Mouse (Mus musculus) midbrain, embryonic 12.5 days (tissue): ENCODE data around the gene Cmtm7. TPM values are rescaled to one million over a fixed set of nuclear protein-coding genes. Genes with fewer than 3 reads are reported as not detected.

Source experiments
- ATAC-seq: fragments of 200-750 bp; cut with Nextera tagmentation; 2 replicates; pipeline ENCODE4 v1.8.0; 2017; ENCODE audit warnings: low read depth, moderate TSS enrichment, moderate library complexity; ENCODE audit not compliant: low FRiP score
- H3K27ac ChIP-seq: fragments of 300-500 bp; sonication (generic); replicated peaks from 2 replicates; pipeline ENCODE4 v1.5.1; 2016; ENCODE audit warnings: mild to moderate bottlenecking
- H3K27me3 ChIP-seq: fragments of 300-500 bp; sonication (generic); 2 replicates; pipeline ENCODE4 v1.6.1; 2016; ENCODE audit warnings: mild to moderate bottlenecking
- H3K36me3 ChIP-seq: fragments of 300-500 bp; sonication (generic); 2 replicates; pipeline ENCODE4 v1.6.1; 2016
- H3K4me1 ChIP-seq: fragments of 300-500 bp; sonication (generic); 2 replicates; pipeline ENCODE4 v1.6.1; 2016
- H3K4me2 ChIP-seq: fragments of 300-500 bp; sonication (generic); replicated peaks from 2 replicates; pipeline ENCODE4 v1.6.1; 2016; ENCODE audit warnings: mild to moderate bottlenecking, moderate library complexity
- H3K4me3 ChIP-seq: fragments of 300-500 bp; sonication (generic); 2 replicates; pipeline ENCODE4 v1.5.1; 2016; ENCODE audit warnings: mild to moderate bottlenecking
- H3K9ac ChIP-seq: fragments of 300-500 bp; sonication (generic); replicated peaks from 2 replicates; pipeline ENCODE4 v1.6.1; 2016; ENCODE audit warnings: mild to moderate bottlenecking, moderate library complexity
- H3K9me3 ChIP-seq: fragments of 300-500 bp; sonication (generic); 2 replicates; pipeline ENCODE4 v1.6.1; 2016; ENCODE audit warnings: mild to moderate bottlenecking
- WGBS: fragments of 180-500 bp; shearing (Covaris S2); methylation state at CpG from one replicate; pipeline ENCODE4 v1.1.7; 2016; 5-methylcytosine and 5-hydroxymethylcytosine counted together
- polyA plus RNA-seq: library from polyadenylated mRNA; unstranded; fragments of >200 nt; fragmentation: Nextera tagmentation; extraction: Ambion mirVana; gene quantifications from 2 replicates; pipeline ENCODE4 v1.2.1, GENCODE M21; 2016

Gene Cmtm7
- polyA plus RNA-seq, 1 experiment from 2014 or later = 49.4 TPM

DNA sequence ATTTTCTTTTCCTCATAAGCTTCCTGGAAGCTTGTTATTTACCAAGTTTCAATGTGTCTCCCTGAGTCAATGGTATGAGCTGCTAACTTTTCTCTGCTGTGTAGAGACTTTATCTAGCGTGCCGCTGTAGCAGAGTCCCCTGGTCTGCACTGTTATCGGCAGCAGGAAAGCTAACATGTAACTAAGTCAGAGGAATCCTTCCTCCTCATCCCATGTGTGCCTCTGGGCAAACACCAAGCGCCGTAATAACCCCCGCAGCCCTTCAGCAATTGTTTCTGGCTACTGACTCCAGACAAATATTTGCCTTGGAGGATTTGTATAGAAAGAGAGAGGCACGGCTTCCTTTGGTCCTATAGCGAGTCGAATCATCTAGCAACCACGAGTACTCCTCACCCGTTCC lies 29.2 kb upstream of the Cmtm7 start:
- Histone ChIP-seq H3K27ac (no peak overlapping the region), H3K4me3 (no peak overlapping the region), H3K36me3 (no peaks in the 10 kb centered on the region), H3K4me1 (no peaks in the 10 kb centered on the region), H3K4me2 (no peak overlapping the region), H3K27me3 (no peaks in the 10 kb centered on the region), H3K9me3 (no peaks in the 10 kb centered on the region), H3K9ac (no peak overlapping the region)
- no peak for ATAC-seq
- 75% methylated on average over 11 of the region's 11 CpGs for WGBS

DNA sequence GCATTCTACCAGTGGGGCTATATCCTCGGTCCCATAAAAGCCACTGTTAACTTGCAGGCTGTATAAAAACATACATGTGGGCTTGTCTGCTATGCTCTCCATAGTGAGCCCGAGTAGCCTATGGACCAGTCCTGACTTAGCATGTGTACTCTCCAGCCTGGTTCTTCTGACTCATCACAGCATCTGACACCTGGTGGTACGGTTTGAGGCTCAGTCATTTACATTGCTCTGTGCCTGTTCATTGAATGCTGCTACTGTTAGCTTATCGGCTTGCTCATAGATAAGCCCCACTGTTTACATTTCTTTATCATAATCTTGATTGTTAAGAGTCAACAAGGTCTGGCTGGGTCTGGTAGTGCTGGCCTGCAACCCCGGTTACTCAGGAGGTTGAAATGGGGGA lies 27.0 kb upstream of the Cmtm7 start:
- Histone ChIP-seq H3K4me1 (no peaks in the 10 kb centered on the region), H3K27ac (no peak overlapping the region), H3K27me3 (no peaks in the 10 kb centered on the region), H3K4me2 (no peak overlapping the region), H3K4me3 (no peak overlapping the region), H3K9me3 (no peaks in the 10 kb centered on the region), H3K9ac (no peak overlapping the region), H3K36me3 (no peaks in the 10 kb centered on the region)
- ATAC-seq = no peak
- WGBS = 85% methylated on average over 5 of the region's 5 CpGs

DNA sequence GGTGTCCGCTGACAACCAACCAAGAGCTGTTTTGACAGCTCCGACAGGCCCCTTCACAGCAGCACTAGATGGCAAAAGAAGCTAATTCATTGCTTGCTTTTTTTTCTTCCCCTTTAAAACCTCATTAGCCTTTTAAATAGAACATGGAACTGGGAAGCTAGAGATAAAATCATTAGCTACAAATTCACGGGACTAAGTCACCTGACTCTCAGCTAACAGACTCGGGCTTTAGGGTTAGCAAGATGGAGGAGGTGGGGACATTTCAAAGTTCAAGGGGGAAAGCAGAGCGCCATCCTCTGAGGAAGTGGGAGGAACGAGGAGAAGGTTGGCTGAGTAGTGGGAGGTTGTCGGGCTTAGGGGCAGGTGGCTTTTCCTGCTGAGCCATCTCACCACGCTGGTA lies 25.6 kb upstream of the Cmtm7 start:
- Histone ChIP-seq H3K27me3 (no peaks in the 10 kb centered on the region), H3K9ac (no peak overlapping the region), H3K27ac (no peak overlapping the region), H3K4me3 (no peak overlapping the region), H3K4me2 (no peak overlapping the region), H3K9me3 (no peaks in the 10 kb centered on the region), H3K36me3 (no peaks in the 10 kb centered on the region), H3K4me1 (no peaks in the 10 kb centered on the region)
- 72% methylated on average over 8 of the region's 8 CpGs for WGBS
- ATAC-seq = no peak

DNA sequence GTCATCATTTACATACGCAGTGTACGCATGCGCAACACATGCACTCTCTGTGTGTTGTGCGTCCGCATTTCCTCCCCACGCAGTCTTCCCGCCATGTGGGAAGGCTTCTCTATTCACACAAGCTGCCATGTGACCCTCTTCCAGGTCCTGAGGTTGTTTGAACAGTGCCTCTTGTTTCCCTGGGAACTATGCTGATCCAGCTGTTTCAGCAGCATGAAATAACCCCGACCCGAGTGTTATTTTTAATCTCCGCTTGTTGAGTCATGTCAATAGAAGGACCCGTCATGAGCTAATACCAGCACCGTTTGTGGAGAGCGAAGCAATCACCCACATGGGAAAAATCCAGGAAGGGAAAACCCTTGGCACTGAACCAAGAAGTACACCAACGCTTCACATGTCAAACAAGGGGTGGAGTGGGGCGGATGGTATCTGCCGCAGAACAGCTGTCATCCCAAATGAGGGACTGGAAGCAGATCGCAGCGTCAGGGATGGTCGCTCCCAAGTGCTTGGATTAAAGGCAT lies 23.6 kb upstream of the Cmtm7 start:
- Histone ChIP-seq H3K9me3 (no peaks in the 10 kb centered on the region), H3K27ac (no peak overlapping the region), H3K36me3 (no peaks in the 10 kb centered on the region), H3K4me1 (0 out of 2 replicates have a peak, but pooled peaks cover 2% of the 10 kb centered on the region), H3K4me3 (no peak overlapping the region), H3K4me2 (no peak overlapping the region), H3K9ac (no peak overlapping the region), H3K27me3 (peaks cover 5% of the 10 kb centered on the region; the same call in 1 of the 2 replicates)
- no peak for ATAC-seq
- WGBS = 71% methylated on average over 19 of the region's 19 CpGs

DNA sequence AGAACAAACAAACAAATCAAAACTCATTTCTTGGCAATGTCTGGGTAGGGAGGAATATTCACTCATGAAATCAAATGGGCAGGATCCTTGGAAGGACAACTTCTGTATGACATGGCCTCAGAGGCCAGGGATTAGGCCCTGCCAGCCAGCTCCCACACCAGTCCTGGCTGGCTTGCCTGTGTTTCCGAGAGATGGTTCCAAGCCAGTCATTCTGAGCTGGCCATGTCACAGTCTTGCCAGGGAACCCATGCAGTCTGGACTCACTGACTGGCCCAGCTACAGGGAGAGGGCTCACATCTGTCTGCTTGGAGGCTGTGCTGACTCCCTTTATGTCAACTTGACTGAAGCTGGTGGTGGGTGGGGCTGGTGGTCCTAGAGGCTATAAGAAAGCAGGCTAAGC lies 20.5 kb upstream of the Cmtm7 start:
- H3K27ac ChIP-seq = no peak overlapping the region
- H3K27me3 ChIP-seq = peaks cover 13% of the 10 kb centered on the region; the same call in 1 of the 2 replicates
- no peak for ATAC-seq
- H3K4me3 ChIP-seq = no peak overlapping the region
- no peaks in the 10 kb centered on the region for H3K36me3 ChIP-seq
- no peak overlapping the region for H3K4me2 ChIP-seq
- H3K9ac ChIP-seq = no peak overlapping the region
- no peaks in the 10 kb centered on the region for H3K9me3 ChIP-seq
- WGBS = 90% methylated on average over 1 of the region's 1 CpGs
- H3K4me1 ChIP-seq = peaks cover 10% of the 10 kb centered on the region; the same call in 1 of the 2 replicates

DNA sequence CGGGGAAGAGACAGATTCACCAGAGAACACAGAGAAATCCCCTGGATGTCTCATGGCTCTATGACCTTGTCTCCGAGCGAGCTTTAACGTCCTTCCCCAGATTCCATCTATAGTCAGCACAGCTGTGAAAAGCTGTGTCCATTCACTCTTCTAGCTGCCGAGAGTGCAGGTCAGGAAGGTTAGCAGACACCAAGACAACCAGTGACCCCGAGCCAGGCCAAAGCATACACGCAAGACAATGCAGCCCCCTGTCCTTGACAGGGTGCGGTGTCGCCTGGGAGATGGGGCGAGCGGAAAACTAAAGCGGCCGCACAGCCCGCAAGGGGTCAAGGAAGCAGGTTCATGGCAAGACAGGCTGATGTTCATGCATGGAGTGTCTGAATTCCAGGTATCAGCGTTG lies 19.6 kb upstream of the Cmtm7 start:
- 13% methylated on average over 15 of the region's 15 CpGs for WGBS
- Histone ChIP-seq H3K4me1 (peaks cover 10% of the 10 kb centered on the region; the same call in 1 of the 2 replicates), H3K27ac (no peak overlapping the region), H3K36me3 (no peaks in the 10 kb centered on the region), H3K4me2 (0 out of 2 replicates have a peak overlapping the region, but pooled peaks have one; percentile 4), H3K9me3 (no peaks in the 10 kb centered on the region), H3K27me3 (peaks cover 13% of the 10 kb centered on the region; the same call in 1 of the 2 replicates), H3K9ac (no peak overlapping the region), H3K4me3 (no peak overlapping the region)
- ATAC-seq = no peak

DNA sequence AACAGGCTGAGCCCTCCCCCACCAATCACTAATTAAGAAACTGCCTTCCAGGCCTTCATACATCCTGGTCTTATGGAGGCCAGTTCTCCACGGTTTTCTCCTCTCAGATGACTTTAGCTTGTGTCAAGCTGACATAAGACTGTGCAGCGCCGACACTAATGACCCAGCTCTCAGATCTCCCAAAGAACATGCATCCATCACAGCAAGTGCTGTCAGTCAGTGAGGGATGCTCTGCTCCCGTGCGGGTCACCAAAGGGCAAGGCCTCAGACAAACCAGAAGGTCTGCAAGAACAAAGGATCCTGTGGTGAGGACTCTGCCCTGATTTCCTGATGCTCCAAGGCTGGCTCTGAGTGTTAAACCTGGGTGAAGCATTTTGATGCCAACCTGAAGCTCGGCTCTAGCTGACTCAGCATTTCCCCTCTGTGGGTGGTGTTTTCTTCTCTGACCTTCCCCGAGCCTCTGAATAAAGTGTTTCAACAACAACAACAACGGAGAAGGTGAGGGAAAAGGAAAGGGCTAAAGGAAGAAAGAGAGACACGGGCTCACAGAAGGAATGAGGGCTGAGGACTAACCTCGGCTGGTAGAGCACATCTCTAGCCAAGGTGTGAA lies 17.9 kb upstream of the Cmtm7 start:
- no peak for ATAC-seq
- H3K4me1 ChIP-seq = peaks cover 10% of the 10 kb centered on the region; the same call in 1 of the 2 replicates
- no peak overlapping the region for H3K4me2 ChIP-seq
- WGBS = 37% methylated on average over 10 of the region's 10 CpGs
- H3K9ac ChIP-seq = no peak overlapping the region
- H3K36me3 ChIP-seq = no peaks in the 10 kb centered on the region
- no peak overlapping the region for H3K4me3 ChIP-seq
- H3K9me3 ChIP-seq = no peaks in the 10 kb centered on the region
- no peak overlapping the region for H3K27ac ChIP-seq
- H3K27me3 ChIP-seq = peaks cover 13% of the 10 kb centered on the region; the same call in 1 of the 2 replicates

DNA sequence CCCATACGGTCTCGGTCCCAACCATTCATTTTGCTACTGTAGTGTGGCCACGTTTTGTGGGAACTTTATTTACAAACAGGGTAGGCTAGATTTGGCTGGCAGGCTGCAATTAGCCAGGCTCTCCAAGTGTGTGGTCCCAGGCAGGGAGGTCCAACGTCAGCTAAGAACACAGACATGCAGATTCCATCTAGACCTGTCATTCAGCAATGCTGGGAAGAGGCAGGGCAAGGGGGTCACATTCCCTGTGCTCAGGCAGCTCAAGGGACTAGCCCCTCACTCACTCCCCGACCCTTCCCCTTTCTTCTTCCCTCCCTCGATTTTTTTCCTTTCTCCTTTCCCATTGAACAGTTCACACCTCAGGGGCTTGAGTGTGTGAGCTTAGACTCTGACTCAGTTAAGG lies 17.2 kb upstream of the Cmtm7 start:
- WGBS = 37% methylated on average over 6 of the region's 6 CpGs
- no peak for ATAC-seq
- H3K27ac ChIP-seq = no peak overlapping the region

DNA sequence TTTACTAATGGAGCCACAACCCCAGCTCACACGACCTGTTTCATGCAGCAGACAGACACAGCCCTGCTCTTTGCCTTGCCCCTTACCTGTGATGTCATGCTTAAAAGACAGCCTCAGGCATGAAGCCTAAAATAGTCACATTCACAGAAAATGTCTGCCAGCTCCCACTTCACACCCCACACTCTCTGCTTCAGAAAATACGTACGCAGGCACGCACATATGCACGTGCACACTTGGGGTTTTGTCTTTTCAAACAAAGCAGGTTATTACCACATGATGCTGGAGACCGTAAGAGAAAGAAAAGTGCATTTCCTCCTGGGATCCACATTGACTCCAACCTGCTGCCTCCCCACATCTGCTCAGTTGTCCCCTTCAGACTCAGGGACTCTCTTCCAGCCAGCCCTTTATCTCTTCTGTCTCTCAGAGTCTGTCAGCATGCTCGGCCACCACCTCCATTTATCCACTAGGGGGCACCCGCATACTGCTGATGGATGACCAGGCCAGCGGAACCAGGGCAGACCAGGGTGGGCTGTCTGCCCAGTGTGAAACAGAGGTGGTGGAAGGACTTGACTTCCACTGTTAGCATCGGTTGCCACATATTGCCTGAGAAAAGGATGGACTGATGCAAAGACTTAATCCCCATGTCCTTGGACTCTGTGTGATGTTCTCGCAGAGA lies 15.8 kb upstream of the Cmtm7 start:
- Histone ChIP-seq H3K4me1 (peaks cover 10% of the 10 kb centered on the region; the same call in 1 of the 2 replicates), H3K27me3 (peaks cover 13% of the 10 kb centered on the region; the same call in 1 of the 2 replicates), H3K27ac (no peak overlapping the region), H3K4me2 (no peak overlapping the region), H3K9me3 (no peaks in the 10 kb centered on the region), H3K36me3 (no peaks in the 10 kb centered on the region), H3K4me3 (no peak overlapping the region), H3K9ac (no peak overlapping the region)
- ATAC-seq = peak; percentile 79
- 57% methylated on average over 11 of the region's 11 CpGs for WGBS

More for the DNA sequence above, 17.2 kb upstream of the Cmtm7 start:
- no peak overlapping the region for H3K4me3 ChIP-seq
- peaks cover 10% of the 10 kb centered on the region; the same call in 1 of the 2 replicates for H3K4me1 ChIP-seq
- H3K4me2 ChIP-seq = no peak overlapping the region
- peaks cover 13% of the 10 kb centered on the region; the same call in 1 of the 2 replicates for H3K27me3 ChIP-seq
- no peak overlapping the region for H3K9ac ChIP-seq
- H3K9me3 ChIP-seq = no peaks in the 10 kb centered on the region
- no peaks in the 10 kb centered on the region for H3K36me3 ChIP-seq

DNA sequence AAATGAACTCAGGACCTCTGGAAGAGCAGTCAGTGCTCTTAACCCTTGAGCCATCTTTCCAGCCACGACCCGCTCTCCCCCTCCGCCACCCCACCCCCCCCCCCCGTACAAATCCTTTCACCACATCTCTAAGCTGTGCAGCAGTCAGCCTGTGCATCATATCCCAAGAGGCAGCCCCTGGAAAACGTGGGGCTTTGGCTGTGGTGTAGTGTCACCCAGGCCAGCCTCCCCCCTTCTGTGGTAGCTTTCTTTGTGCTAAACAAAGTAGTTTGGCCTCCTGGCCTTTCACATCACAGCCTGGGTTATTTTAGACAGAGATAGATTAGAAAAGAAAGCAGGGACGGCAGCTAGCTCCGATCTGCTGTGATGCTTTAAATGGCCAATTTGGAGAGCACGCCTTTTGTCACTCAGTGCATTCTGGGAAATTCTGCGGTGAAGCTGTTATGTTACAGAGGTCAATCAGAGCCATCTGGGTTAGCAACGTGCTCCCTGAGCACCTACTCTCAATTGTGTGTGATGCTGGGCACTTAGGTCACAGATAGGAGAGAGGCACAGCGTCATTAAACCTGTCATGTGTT lies 14.9 kb upstream of the Cmtm7 start:
- no peaks in the 10 kb centered on the region for H3K9me3 ChIP-seq
- no peak overlapping the region; the same call in 1 of the 2 replicates for H3K9ac ChIP-seq
- ATAC-seq = no peak
- no peak overlapping the region for H3K4me3 ChIP-seq
- peaks cover 13% of the 10 kb centered on the region; the same call in 1 of the 2 replicates for H3K27me3 ChIP-seq
- H3K4me1 ChIP-seq = peaks cover 14% of the 10 kb centered on the region; the same call in 1 of the 2 replicates
- H3K27ac ChIP-seq = no peak overlapping the region
- 47% methylated on average over 10 of the region's 11 CpGs for WGBS
- H3K4me2 ChIP-seq = no peak overlapping the region
- no peaks in the 10 kb centered on the region for H3K36me3 ChIP-seq

DNA sequence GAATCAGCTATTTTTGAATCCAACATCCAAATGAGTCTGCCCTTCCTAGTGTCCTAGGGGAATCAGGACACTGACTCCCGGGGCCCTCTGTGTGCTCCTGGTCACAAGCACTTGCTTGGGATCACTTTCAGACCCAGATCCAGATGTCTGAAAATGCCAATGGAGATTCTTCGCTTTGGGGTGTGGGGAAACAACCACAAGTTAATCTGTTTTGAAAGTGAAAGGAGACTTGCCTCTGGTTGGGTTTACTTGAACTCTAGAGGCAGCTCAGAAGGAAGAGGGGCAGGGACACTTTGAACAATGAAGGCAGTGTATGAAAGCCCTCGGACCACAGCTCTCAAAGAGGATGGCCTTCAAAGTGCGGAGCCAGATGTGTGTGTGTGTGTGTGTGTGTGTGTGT lies 12.8 kb upstream of the Cmtm7 start:
- H3K4me2 ChIP-seq = no peak overlapping the region
- no peak overlapping the region for H3K4me3 ChIP-seq
- no peak overlapping the region for H3K9ac ChIP-seq
- peaks cover 8% of the 10 kb centered on the region; the same call in 1 of the 2 replicates for H3K27me3 ChIP-seq
- no peak overlapping the region for H3K27ac ChIP-seq
- peaks cover 13% of the 10 kb centered on the region; the same call in 1 of the 2 replicates for H3K4me1 ChIP-seq
- H3K9me3 ChIP-seq = no peaks in the 10 kb centered on the region
- 77% methylated on average over 4 of the region's 4 CpGs for WGBS
- ATAC-seq = no peak
- no peaks in the 10 kb centered on the region for H3K36me3 ChIP-seq

DNA sequence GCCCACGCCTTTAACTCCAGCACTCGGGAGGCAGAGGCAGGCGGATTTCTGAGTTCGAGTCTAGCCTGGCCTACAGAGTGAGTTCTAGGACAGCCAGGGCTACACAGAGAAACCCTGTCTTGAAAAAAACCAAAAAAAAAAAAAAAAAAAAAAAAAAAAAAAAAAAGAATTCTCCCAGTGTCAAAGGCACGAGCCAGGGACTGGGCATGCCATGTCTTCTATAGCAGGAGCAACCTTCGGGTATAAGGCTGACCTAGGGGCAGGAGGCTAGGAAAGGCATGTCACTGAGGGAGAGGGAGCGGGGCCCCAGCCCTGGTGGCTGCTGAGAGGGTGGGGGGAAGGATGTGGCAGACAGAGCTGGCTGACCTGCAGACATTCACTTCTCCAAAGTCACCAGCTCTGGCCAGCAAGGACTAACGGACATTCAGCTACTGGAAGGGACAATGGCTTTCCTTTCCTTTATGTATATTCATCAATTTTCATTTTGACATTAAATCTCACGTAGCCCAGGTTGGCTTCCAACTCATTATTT lies 12.2 kb upstream of the Cmtm7 start:
- Histone ChIP-seq H3K4me2 (no peak overlapping the region), H3K9ac (no peak overlapping the region), H3K36me3 (no peaks in the 10 kb centered on the region), H3K4me1 (peaks cover 9% of the 10 kb centered on the region; the same call in 1 of the 2 replicates), H3K4me3 (no peak overlapping the region), H3K9me3 (no peaks in the 10 kb centered on the region), H3K27me3 (peaks cover 6% of the 10 kb centered on the region; the same call in 1 of the 2 replicates), H3K27ac (no peak overlapping the region)
- no peak for ATAC-seq
- WGBS = 86% methylated on average over 9 of the region's 9 CpGs
